Mouse (Mus musculus) naive thymus-derived CD4-positive, alpha-beta T cell, adult 2 months (primary cell): ENCODE measurements around the gene Ctss.
"Not testable (repeated sequence)": the region's sequence is repeated elsewhere in the genome, so short reads cannot be mapped to it uniquely, and the experiment has no call there.

Experiments used
- DNase-seq: peaks from one replicate; pipeline ENCODE4 v3.0.0-alpha.2; 2011; ENCODE audit warnings: low read depth

The Ctss gene

DNA sequence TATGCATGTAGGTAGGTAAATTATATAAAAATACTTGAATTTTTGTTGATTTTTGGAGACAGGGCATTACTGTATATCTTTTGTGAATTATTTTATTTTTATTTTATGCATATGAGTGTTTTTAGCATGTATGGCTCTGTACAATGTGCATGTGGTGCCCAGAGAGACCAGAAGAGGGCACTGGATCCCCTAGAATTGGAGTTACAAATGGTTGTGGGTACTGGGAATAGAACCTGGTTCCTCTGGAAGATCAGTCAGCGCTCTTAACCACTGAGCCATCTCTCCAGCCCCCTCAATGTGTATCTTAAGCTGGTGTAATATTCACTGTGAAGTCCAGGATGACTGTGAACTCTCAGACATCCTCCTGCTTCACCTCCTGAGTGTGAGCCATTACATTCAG lies 8.3 kb downstream of the Ctss start:
- DNase-seq, result no peak

- DNase-seq, result no peak
Observed at GRCm38 (mm10) chr3:95538936-95539335, 12.3 kb downstream of the Ctss start.

- no peak for DNase-seq
Observed at GRCm38 (mm10) chr3:95539837-95540236, 13.3 kb downstream of the Ctss start.

DNA sequence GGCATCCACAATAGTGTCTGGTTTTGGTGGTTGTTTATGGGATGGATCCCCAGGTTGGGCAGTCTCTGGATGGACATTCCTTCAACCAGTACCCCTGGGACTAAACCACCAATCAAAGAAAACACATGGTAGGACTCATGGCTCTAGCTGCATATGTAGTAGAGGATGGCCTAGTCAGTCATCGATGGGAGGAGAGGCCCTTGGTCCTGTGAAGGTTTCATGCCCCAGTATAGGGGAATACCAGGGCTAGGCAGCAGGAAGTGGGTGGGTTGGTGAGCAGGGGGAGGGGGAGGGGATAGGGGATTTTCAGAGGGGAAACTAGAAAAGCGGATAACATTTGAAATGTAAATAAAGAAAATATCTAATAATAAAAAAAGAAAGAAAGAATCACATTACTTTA lies 14.6 kb downstream of the Ctss start:
- DNase-seq, result not testable (repeated sequence)

DNA sequence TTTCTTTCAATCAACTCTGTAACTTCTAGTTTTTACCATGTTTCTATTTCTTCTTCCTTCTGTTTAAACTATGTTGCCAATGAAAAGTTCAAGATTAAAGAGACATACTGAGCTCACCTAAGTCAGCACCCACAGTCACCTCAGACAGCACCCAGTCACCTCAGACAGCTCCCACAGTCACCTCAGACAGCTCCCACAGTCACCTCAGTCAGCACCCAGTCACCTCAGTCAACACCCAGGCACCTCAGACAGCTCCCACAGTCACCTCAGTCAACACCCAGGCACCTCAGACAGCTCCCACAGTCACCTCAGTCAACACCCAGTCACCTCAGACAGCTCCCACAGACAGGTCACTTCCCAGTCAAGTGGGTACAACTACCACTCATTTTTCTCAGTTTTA lies 15.6 kb downstream of the Ctss start:
- no peak for DNase-seq

DNA sequence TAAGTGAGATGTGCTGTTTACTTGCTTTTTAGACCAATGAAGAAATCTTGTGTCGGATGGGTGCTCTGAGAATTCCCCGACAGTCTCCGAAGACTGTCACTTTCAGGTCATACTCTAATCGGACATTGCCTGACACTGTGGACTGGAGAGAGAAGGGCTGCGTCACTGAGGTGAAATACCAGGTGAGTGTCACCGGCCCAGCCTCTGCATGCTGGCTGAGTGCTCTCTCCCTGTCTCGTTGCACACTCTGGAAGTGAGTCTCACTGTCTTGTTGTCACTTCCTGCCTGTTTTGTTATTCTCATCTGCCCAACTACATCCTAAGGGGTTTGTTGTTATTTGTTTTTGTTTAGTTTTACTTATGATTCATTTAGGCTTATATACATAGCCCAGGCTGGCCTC lies 16.4 kb downstream of the Ctss start:
- no peak for DNase-seq

DNA sequence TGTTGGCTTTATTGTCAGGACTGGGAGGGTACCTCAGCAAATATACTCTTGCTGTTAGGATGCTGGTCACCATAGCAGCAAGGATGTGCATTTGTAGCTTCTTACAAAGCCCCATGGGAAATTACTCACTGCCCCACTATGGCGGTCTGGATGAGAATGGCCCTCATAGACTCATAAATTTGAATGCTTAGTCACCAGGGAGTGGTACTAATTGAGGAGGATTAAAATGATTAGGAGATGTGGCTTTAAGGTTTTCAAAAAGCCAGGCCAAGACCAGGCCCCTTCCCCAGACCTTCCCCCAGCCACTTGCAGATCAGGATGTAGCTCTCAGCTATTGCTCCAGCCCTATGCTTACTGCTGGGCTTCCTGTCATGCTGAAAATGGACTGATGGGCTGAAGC lies 23.6 kb downstream of the Ctss start:
- DNase-seq, result no peak

DNA sequence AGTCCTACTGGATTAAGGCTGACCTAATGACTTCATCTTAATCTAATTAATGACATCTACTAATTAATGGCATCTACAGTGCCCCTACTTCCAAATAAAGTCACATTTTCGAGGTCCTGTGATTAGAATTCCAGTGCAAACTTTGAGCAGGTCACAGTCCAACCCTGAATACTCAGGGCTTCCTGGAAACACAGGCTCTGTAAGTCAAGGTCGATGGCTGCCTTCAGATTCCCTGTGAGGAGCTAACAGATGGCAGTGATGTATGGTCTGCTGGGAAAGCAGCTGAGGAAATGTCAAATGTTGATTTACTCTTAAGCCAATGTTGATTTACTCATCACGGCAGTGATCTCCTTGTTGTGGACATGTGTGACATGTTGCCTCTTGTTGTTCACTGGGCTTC lies 27.4 kb downstream of the Ctss start:
- DNase-seq, result no peak

- no peak for DNase-seq
Observed at GRCm38 (mm10) chr3:95559437-95559836, 32.9 kb downstream of the Ctss start, which contains the start of gene Hormad1. Gene Hormad1, plus strand, starts transcription at chr3:95559677.

DNA sequence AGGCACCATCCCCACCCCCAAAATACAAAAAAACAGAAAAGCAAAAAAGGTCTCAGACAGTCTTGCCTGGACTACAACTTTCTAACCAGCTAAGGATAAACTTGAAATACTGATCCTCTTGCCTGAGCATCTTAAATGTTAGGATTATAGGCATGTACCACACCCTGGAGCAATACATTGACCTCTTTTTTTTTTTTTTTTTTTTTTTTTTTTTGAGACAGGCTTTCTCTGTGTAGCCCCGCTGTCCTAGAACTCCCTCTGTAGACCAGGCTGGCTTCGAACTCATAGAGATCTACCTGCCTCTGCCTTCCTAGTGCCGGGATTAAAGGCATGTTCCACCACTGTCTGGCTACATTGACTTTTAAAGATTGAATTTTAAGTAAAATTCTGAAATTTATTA lies 34.2 kb downstream of the Ctss start:
- DNase-seq, result no peak

DNA sequence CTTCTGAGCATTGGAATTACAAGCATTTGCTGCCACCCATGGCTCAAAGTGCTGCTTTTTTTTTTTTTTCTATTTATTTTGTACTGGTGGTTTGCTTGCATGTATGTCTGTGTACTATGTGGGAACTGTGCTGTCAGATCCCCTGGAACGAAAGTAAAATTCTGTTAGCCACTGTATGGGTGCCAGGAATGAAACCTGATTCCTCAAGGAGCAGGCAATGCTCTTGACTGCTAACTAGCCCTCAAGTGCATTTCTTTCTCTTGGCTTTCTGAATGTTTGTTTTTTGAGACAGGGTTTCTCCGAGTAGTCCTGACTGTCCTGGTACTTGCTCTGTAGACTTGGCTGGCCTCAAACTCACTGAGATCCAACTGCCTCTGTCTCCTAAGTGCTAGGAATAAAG lies 35.2 kb downstream of the Ctss start:
- DNase-seq, result no peak

- DNase-seq, result no peak
Observed at GRCm38 (mm10) chr3:95569585-95569984, 43.0 kb downstream of the Ctss start.

- DNase-seq, result no peak
Observed at GRCm38 (mm10) chr3:95587754-95588603, 61.4 kb downstream of the Ctss start.

DNA sequence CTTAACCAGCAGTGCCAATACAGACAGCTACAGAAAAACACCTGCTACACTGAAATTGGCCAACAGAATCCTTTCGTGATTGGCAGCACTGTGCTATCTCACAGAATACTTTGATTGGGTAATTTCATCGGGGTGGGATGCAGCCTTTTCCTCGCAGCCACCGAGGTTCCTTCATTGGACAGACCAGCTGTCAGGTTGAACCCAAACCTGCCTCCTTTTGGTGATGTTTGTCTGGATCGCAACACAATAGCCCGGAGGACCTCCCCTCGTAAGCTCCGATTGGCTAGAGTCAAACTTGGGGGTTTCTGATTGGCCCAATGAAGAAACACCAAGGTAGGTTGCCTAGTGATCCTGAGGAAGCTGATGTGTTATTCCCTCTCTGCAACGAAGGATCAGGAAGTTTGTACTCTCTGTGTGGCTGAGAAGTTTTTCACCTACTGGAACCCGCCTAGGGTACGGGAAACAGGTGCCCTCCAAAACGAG lies 62.1 kb downstream of the Ctss start, which contains the start of gene Golph3l:
TSS of gene Golph3l (plus strand) at position 331 of the 483 bp plus-strand sequence.
- peak; percentile 96 for DNase-seq

- no peak for DNase-seq
Observed at GRCm38 (mm10) chr3:95598734-95599133, 72.1 kb downstream of the Ctss start.

GRCm38 (mm10) chr3:95601287-95601686 lies 74.7 kb downstream of the Ctss start:
- no peak for DNase-seq
